Mouse (Mus musculus) thymus, postnatal 36 days (tissue): ENCODE results near the gene Cutc.

ENCODE experiments used
- DNase-seq, 2 experiments: peaks; one replicate each; pipeline ENCODE4 v3.0.0; 2022; ENCODE audit warnings: mixed read lengths in 2 of 2

The Cutc gene

DNA sequence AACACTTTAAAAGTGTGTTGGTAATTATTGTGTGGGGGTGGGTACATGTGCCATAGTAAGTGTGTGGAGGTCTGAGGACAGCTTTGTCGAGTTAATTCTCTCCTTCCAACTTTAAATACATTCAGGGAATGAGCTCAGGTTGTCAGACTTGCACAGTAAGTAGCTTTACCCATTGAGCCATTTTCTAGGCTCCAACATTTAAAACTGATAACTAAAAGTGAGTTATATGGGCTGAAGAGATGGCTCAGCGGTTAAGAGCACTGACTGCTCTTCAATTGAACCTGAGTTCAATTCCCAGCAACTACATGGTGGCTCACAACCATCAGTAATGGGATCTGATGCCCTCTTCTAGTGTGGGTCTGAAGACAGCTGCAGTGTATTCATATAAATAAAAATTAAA lies 1.4 kb downstream of the Cutc start:
- no peak for DNase-seq

DNA sequence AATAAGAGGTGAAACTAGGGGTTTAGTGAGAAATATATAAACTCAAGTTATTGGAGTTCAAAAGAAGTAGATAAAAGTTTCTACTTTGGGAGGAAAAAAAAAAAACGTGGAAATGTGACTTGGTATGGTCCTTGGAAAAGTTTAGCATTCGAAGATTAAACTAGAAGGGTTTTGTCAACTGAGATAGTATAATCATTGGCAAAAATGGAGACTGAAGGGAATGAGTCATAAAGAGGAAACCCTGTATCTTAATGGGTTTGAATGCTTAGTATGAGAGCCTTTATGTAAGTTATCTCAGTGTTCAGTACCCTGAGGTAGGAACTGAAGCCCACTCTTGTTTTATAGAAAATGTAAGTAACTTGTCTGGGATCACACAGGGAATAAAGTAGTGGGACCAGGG lies 2.1 kb downstream of the Cutc start:
- DNase-seq = no peak

DNA sequence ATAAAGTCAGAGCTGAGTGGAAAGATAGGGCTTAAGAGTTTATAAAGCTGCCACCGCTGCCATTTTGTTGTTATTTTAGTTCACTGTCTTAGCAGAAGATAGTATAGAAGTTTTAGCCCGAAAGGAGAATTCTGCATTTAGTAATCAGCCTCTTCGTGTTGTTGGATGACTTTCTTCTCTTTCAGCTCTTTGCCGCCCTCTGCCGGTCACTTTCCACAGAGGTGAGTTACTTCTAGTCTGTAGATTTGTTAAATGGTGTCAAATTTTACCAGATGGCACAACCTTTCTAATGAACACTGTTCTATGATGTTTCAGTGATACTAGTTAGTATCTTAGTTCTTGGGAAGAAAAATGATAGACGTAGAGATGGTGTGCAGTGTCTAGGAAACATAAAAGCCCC lies 7.7 kb downstream of the Cutc start:
- peak; percentile 70 to 80 for DNase-seq

DNA sequence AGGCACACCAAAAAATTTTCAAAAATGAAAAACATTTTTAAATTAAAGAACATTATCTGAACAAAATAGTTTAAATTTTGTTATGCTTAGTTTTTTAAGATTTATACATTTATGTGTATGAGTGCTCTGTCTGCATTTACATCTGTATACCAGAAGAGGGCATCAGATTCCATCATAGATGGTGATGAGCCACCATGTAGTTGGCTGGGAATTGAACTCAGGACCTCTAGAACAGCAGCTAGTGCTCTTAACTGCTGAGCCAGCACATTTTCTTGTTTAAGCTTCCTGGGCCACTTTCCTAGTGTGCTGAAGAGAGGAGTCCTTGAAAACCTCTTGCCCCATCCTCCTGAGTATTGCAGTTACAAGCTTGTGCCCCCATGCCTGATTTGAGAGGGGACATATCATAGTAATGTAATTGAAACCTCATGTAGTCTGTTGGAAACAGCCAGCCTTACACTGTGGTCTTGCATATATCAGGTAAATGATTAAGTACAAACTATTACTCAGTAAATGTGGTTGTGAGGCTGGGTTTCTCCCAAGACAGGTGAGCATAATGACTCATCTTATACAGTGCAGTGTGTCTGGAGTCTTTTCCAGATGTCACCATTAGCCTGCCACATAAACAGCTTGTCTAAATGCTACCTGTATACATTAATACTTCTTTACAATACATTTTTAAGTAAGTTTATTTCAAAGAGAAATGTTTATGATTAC lies 8.9 kb downstream of the Cutc start:
- no peak for DNase-seq

DNA sequence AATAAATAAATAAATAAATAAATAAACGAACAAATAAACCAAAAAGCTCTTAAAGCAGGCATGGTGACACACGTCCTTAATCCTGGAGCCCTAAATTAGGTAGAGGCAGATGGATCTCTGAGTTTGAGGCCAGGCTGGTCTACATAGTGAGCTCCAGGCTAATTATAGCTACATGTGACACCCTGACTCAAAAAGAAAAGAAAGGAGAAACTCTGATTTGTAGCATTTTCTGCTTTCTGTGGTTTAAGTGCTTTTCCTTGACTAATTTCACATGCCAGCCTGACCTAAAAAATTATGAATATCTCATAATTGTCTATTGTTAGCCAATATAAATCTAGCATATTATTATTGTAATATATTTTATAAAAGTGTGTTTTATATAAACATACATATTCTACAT lies 9.6 kb downstream of the Cutc start:
- DNase-seq = no peak

DNA sequence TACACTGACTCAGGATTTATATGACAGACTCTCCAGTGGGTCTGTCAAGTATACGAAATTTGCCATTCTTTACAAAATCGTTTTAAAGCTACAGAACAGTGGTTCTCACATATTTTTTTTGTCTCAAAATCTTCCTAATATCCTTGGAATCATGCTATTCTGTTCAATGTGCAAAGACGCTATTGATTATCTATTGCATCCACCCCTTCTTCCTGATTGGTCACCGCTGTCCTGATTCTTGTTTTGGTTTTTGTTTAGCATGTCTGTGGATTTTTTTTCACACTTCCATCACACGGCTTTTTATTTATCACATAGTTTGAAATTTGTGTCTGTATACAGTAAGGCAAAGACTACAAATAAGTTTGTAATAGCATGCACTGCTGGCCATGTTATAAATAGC lies 13.7 kb downstream of the Cutc start:
- no peak for DNase-seq

DNA sequence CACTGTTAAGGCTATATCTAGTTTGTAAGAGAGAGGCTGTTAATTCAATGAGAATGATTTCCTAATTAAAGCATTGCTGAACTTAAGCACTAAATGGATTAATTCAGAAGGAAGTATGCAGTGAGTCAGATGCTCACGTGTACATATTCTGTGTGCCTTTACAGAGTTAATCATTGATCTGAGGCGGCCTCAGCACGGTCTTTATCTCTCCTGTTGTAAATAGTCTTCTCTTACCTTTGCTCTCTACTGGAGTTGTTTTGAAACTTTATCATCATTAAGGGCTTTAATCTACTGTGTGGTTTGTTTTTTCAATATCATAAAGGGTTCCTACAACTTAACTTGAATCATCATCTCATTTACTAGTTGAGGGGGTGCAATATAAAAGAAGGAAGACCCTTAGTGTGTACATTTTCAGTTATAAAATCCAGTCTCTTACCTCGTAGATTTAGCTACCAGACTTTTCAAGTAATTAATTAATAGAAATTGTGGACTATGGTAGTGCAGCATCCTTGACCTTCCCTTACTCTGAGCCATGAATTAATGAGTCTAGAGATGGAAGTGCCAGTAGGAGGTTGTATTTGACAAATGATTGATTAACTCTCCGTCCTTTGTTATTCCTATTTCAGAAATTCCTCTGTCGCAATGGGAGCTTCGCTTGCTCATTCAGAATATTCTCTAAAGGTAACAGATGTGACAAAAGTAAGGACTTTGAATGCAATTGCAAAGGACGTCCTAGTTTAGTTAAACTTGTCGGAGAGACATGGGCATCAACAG lies 14.9 kb downstream of the Cutc start:
- DNase-seq = no peak

DNA sequence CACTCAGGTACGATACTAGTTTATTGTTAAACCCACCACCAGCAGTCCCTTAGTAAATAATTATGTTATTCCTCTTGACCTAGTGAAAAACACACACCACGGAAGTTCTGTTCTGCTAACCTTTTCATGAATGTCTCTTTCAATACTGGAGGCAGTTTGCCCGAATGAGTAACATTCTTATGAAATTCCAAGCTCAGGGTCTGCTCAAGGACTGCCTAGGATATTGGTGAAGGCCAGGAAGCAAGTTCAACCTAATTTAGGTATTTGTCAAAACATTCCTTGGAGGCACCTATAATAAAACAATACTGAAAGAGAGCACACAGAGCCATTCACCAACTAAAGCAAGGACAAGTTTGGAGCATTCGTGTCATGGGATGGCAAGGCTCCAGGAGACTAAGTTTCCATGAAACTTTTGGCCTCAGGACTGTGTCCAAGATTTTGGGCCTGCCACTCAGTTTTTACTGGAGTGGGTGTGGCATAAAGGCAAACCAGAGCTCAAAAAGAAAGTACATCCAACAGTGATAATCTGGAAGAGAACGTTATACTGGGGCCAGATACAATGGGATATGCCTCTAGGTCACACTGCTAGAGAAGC lies 16.7 kb downstream of the Cutc start:
- DNase-seq = no peak

DNA sequence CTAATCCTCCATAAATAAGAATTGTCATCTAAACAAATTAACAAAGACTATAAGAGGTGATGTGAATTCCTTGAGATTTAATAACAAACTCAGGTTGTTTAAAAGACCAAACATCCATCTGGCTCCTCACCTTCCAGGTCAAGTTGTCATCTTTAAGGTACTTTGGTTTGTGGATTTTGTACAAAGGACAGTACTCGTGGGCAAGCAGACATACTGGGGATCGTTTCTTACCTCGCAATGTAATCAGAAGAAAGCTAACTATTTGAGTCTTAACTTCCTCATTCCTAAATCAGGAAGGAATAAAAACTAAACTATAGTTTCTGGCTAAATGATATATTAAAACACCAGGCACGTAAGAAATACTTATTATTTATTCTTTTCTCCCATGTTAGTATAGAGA lies 17.8 kb downstream of the Cutc start:
- DNase-seq = no peak

DNA sequence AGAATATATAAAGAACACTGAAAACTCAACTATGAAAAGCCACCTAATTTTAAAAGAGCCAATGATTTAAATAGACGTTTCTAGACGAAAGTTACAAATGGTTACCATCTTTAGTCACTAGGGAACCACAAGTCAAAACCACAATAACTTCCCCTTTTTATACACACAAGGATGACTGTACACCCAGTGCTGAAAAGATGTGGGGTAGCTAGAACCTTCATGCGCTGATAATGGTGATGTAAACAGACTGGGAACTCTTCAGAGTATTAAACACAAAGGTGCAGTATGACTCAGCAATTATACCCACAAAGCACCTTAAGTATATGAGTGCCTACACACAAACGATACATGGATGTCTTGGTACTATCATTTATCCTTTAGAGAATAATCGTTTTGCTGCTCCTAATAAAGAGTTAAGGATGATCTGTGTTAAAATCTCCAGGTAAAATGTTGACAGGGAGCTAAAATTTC lies 18.7 kb downstream of the Cutc start:
- no peak for DNase-seq

DNA sequence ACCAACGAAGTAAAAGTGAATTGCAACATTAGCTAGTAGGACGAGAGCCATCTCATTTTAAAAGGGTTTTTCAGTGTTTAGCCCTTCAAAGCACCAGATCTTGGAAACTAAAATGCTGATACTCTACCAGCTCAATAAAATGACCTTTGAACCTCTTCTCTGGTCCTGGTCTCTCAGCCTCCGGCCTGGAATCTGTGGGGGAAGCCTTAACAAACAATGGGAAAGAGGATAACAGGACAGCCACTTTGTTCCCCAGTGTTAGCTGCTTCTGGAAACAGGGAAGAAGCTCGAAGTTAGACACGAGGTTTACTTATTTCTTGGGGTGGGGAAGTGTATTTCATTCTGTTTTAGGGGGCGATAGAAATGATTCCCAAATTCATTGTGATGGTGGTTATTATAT lies 19.5 kb downstream of the Cutc start:
- no peak for DNase-seq

DNA sequence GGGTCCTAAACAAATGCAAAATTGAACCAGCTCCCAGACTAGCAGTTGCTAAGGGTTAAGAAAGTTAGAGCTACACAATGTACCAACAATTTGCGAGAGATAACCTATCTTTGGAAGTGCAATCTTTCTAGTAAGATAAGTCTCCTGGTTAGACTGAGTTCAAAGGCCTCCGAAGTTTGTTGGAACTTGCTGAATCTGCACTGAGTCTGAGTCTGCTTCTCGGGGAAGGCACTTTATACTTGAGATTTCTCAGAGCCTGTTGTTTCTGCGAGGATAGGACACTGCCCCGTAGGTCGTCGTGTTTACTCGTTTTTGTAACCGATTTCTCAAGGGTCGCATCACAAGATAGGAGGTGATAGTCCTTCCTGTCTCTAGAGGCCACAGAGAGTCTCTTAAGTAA lies 22.6 kb downstream of the Cutc start:
- DNase-seq = no peak

DNA sequence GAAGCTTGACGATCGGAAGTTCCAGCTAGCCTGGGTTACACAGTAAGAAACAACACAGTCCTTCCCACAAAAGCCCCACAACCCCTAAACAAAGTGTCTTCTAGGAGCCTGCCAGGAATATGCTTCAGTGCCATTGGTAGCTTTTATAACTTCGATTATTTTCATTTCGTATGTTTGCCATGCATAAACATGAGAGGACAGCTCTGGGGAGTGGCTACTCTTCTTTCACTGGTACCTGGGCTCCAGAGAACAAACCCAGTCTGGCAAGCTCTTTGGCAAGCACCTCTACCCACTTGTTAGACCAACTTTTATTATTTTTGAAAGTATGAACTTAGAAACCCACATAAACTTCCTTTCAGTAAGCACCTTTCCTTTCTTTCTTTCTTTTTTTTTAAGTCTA lies 23.8 kb downstream of the Cutc start:
- DNase-seq = no peak

DNA sequence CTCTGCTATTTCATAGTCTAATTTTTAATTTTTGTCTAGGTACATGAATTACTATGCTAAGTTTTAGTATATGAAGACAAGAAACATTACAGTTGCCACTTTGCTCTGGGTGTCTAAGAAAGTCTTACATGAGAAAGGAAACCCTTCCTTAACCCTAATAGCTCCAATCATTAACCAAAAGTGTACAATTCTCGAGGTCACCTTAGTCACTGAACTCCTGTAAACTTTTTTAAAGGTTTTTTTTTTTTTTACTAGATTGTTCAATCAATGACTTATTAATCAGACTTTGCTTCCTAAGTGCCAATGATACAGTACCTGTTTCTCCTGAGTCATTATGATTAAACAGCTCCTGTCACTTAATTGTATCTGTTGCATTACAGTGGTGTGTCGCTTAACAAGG lies 24.5 kb downstream of the Cutc start:
- no peak for DNase-seq

DNA sequence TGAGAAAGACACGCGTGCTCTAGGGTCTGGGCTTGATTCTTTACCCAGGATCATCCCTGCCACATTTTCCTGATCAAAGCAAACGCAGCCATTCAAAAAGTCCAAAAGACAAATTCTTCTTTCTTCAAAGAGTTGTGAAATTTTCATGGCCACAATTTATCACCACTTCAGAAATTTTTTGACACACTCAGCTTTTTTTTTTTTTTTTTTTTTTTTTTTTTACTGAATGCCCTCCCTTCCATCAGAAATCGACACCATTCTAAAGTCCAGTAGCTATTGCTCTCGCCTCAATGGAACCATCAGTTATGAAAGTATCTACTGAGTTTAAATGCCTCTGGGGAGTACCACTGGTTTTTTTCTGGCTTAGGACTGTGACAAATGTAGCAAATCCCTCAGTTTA lies 27.6 kb downstream of the Cutc start:
- no peak for DNase-seq

DNA sequence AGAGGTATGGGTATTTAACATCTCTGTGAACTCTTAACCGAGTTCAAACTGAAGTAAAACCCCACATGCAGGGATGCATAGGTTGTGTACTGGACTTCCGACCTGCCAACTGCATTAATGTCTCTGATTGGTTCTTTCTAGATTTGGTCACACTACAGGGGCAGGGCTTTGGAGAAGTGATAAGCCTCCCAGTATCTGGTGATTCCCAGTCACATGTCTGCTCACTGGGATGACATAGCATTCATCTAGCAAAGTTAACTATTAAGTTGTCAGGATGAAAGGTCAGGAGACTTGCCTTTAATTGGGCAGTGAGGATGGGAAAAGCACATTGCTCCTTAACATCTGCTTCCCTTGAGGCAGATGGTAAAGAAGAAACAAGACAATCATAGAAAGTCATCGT lies 29.2 kb downstream of the Cutc start, which contains the start of gene Abcc2:
Gene Abcc2 (plus strand): TSS at position 213 of the 400 bp plus-strand sequence.
- DNase-seq = no peak

DNA sequence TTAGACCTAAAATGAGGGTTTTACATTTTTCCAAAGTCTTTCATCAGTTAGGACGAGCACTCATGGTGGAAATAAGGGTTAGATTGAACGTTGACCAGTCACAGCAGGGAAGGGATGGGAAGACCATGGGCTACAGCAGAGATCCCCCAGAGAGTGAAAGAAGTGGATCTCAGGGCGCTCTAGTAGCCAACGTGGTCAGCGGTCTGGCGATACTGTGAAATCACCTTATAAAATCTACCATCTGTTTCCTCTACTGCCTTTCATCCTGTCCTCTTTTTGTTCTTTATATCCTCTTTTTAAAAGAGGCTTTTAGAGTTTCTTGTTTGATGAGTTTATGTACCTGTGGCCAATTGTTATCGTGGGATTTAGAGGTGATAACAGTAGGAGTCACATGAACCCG lies 32.0 kb downstream of the Cutc start:
- DNase-seq = no peak

DNA sequence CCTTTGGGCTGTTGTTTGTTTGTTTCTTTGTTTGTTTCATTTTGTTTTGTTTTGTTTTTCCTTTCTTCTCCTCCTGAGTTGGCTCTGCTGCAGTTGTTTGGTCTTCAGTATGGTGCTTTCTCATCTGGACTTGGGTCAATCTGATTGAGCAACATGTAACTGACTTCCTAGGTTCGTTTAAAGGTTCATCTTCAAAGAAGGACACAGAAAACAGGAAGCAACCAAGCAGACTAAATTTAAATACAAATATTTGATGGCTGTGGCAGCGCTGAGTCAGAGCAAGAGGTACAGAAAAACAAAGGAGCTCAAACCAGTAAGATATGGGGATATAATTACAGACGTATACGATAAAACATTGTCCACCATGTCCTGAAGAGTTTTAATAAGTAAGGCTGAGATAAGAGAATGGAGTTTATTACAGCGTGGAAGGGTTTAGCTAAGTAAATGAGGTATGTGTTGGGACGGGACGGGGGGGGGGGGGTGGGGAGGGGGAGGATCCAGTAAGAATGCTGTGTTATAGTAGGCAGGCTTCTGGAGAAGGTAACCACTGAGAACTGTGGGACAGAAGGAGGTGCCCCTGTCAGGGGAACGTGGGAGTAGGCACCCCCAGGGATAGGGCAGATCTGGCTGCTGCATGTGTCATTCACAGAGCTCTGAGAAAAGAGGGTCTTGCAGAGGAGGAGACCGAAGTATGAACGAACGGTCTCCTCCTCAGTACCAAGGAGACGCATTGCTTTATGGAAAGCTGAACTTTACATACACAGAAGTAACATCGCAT lies 33.6 kb downstream of the Cutc start:
- DNase-seq = no peak

DNA sequence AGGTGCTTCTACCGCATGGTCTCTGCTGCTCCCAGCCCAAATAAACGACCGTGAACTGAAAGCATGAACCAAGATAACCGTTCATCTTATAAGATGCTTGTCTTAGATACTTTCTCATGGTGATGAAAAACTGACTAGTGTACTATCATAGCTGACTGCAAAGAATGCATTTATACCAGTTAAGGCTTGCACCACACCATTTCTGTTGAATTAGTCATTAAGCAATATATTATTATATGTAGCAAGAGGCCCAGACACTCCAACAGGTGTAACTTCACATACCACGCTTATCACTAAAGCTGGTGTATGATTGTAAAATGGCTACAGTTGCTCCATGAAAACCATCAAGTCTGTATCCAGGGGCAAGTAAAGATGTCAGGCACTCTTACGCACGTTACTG lies 37.0 kb downstream of the Cutc start:
- DNase-seq = no peak

DNA sequence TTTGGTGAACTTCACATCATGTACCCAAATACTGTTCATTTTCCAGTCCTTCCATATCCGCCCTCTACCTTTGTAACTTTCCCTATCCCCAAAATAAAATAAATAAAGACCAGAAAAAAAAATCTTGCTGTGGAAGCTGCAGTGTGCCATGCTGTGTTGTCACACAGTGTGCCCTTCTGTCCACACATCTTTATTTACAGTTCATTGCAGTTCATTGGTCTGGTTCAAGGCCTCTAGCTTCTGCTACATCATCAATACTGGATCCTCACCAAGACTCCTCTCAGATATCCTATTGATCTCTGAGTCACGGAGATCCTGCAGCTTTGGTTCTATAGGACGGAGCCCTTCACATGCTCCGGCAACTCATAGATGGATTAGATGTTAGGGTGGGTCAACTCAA lies 39.7 kb downstream of the Cutc start:
- no peak for DNase-seq

DNA sequence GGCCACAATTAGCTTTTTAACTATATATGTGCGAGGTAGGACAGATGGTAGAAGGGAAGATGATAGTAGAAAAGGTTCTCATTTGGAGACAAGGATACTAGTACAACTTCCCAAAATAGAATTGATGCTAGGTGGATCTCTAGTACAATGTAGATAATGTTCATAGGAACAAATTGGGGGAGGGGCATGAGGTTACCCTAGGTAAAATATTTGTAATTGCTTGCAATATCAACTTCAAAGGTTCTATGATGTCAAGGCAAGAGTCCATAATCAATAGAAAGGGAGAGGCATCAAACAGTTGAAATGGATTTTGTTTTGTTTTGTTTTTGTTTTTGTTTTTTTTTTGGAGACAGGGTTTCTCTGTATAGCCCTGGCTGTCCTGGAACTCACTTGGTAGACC lies 41.2 kb downstream of the Cutc start:
- DNase-seq = no peak

DNA sequence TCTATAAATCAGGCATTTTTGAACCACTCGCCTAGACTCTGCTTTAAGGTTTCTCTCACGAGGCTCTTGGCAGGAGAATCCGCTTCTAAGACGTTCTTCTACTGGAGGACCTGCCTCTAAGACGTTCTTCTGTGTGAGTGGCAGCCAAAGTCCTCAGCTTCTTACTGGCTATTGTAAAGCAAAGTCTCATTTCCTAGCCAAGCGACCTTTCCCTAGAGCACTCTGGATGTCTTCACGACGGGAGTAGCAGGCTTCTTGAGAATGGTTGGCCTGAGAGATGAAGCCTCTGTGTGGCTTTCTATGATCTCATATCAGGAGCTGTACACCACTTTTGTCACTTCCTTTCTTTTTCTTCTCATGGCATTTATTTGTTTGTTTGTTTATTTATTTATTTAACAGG lies 42.7 kb downstream of the Cutc start:
- DNase-seq = no peak

DNA sequence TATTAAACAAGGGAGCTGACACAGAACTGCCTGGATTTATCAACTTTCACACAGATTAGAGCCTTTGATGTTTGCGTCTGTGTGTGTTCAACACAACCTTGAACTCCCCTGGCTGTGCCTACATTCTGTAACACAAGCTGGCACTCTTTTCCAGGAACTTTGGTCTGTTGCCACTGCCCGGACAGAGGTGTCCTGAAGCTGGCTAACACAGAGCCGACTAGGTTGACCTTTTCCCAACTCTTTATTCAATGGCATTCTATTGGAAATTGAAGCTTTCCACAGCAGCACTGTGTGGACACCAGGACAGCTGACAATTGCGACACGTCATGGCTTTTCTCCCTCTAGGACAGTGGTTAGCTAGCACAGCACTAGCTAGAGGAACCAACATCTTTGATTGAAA lies 44.4 kb downstream of the Cutc start:
- no peak for DNase-seq
